Mouse (Mus musculus): Measurements from ENCODE around the gene Ifih1.

The Ifih1 gene

GRCm38 (mm10) chr2:62639869-62640268, 6.2 kb downstream of the Ifih1 start:
- DNase-seq (ENCODE audit: low spot score): no peak

- no peak for DNase-seq (ENCODE audit: low spot score)
Measured at GRCm38 (mm10) chr2:62630446-62630845, 15.6 kb downstream of the Ifih1 start.

GRCm38 (mm10) chr2:62628356-62628755, 17.7 kb downstream of the Ifih1 start:
- no peak for DNase-seq (ENCODE audit: low spot score)

DNA sequence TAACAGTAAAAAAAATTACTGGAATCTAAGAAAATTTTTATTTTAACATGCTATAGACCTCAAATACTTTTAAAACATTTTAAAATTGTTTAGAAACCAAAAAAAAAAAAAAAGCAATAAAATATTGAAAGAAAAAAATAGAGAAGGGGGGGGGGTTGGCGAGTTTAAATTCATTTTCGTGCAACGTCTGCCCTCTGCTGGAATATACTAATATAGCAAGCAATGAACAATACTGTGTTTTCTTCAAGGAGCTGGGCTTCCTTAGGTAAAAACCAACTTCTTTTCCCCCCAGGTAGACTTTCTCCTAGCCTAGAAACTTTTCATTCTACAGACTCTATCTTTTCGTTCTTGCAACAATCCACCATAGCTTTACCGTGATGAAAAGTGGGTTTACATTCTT, 18.3 kb downstream of the Ifih1 start:
- no peak for DNase-seq (ENCODE audit: low spot score)

GRCm38 (mm10) chr2:62623024-62623441, 23.0 kb downstream of the Ifih1 start:
- DNase-seq (ENCODE audit: low spot score): no peak

DNA sequence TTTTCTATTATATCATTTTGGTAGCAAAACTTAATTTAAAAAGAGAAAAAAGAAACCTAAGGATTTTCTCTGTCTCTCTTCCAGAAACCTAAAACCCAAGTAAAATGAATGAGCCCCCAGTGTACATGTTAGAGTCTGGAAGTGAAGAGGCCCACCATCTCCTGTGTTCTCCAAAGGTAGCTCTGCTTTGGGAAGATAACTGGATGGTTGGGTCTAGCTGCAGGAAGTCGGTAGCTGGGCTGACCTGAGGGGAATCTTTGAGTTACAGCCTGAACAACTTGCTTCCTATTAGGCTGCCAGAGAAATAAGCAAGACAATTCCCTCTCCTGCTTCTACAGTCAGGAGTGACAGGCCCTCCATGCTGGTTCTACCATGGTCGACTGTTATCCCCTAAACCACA, 26.4 kb downstream of the Ifih1 start:
- DNase-seq (ENCODE audit: low spot score): no peak

GRCm38 (mm10) chr2:62618934-62619341, 27.1 kb downstream of the Ifih1 start:
- DNase-seq (ENCODE audit: low spot score): no peak

- DNase-seq (ENCODE audit: low spot score): no peak
Measured at GRCm38 (mm10) chr2:62613133-62613532, 32.9 kb downstream of the Ifih1 start.

GRCm38 (mm10) chr2:62606205-62606604, 39.9 kb downstream of the Ifih1 start:
- no peak for DNase-seq (ENCODE audit: low spot score)

GRCm38 (mm10) chr2:62603530-62603929, 42.5 kb downstream of the Ifih1 start:
- no peak for DNase-seq (ENCODE audit: low spot score)

- DNase-seq (ENCODE audit: low spot score): no peak
Measured at GRCm38 (mm10) chr2:62596586-62596985, 49.5 kb downstream of the Ifih1 start.

GRCm38 (mm10) chr2:62594491-62594890, 51.6 kb downstream of the Ifih1 start:
- DNase-seq (ENCODE audit: low spot score): no peak

GRCm38 (mm10) chr2:62591555-62591954, 54.5 kb downstream of the Ifih1 start:
- DNase-seq (ENCODE audit: low spot score): no peak

DNA sequence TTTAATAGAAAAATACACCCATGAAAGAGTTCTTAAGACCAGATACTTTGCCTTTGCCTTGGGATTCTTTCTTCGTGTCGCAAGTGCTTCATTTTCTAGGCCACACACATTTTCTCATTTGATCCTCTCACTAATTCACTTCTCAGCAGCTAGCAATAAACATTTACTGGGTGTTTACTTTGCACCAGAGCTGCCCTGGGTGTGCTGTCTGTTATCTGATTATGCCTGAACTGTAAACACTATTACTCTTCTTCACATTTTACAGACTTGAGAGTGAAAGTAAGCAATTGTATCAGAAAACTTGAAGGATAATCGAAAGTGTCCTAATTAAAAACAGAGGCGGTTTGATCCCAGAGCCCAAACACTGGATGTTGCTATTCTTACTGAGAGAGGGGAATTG, 56.7 kb downstream of the Ifih1 start:
- no peak for DNase-seq (ENCODE audit: low spot score)

DNA sequence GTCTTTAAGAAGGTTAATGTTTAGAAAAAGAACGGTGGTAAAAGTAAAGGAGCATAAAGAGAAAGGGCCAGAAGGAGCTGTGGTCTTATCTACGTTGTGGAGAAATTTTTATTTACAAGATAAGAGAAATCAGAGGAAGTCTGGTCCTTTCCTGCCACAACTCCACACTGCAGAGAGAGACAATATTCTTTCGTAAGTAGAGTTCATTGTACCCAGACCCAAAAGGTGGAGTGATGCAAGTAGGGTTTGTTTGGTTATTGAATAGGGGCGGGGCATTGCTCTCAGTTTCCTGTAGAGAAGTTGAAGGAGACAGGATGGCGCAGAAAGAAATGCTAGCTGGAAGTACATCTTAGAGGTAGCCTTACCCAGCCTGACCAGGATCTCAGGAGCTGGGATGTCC, 60.3 kb downstream of the Ifih1 start:
- no peak for DNase-seq (ENCODE audit: low spot score)

GRCm38 (mm10) chr2:62574962-62575361, 71.1 kb downstream of the Ifih1 start:
- DNase-seq (ENCODE audit: low spot score): no peak

- DNase-seq (ENCODE audit: low spot score): no peak
Measured at GRCm38 (mm10) chr2:62574250-62574649, 71.8 kb downstream of the Ifih1 start.

- DNase-seq (ENCODE audit: low spot score): no peak
Measured at GRCm38 (mm10) chr2:62573753-62574159, 72.3 kb downstream of the Ifih1 start, which contains the start of gene Fap. Gene Fap, minus strand, starts transcription at chr2:62574075.

DNA sequence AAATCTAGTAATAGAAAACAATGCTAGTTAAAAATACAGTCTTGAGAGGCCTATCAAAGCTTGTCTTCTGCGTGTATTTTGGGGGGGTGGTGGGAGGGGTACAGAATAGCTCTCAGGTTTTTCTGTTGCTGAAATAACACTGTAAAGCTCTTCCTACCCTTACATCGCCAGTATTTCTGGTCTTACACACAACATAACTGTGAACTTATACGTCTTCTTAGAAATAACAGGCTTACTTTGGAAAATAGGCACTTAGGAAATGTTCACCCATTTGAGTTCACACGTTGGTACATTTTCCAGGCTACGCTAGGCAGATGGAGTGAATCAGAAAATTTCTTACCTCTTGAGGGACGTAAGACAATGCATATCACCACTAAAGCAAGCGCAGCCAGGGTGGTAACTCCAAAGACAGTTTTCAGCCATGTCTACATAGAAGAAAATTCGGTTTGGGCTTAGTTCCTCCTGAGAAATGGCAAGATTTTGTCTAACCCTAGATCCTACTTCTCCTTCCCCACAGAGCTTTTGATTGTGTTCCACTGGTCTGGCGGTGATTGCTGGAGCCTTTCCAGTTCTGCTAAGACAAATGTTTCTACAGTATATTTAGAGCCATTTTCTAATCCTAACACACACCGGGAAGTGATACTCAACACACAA, 72.8 kb downstream of the Ifih1 start:
- DNase-seq (ENCODE audit: low spot score): no peak

- no peak for DNase-seq (ENCODE audit: low spot score)
Measured at GRCm38 (mm10) chr2:62564687-62565086, 81.4 kb downstream of the Ifih1 start.

- no peak for DNase-seq (ENCODE audit: low spot score)
Measured at GRCm38 (mm10) chr2:62562661-62563485, 83.2 kb downstream of the Ifih1 start.

GRCm38 (mm10) chr2:62557417-62557816, 88.6 kb downstream of the Ifih1 start:
- DNase-seq (ENCODE audit: low spot score): no peak

GRCm38 (mm10) chr2:62556349-62556748, 89.7 kb downstream of the Ifih1 start:
- DNase-seq (ENCODE audit: low spot score): no peak

Data from ovary, postnatal 36 days (tissue).